Mouse (Mus musculus) cerebellum, adult 9-11 months (tissue): ENCODE data around the gene Syk.

Experiments
- DNase-seq: peaks from one replicate; pipeline ENCODE4 v3.0.0; 2022

The Syk gene

DNA sequence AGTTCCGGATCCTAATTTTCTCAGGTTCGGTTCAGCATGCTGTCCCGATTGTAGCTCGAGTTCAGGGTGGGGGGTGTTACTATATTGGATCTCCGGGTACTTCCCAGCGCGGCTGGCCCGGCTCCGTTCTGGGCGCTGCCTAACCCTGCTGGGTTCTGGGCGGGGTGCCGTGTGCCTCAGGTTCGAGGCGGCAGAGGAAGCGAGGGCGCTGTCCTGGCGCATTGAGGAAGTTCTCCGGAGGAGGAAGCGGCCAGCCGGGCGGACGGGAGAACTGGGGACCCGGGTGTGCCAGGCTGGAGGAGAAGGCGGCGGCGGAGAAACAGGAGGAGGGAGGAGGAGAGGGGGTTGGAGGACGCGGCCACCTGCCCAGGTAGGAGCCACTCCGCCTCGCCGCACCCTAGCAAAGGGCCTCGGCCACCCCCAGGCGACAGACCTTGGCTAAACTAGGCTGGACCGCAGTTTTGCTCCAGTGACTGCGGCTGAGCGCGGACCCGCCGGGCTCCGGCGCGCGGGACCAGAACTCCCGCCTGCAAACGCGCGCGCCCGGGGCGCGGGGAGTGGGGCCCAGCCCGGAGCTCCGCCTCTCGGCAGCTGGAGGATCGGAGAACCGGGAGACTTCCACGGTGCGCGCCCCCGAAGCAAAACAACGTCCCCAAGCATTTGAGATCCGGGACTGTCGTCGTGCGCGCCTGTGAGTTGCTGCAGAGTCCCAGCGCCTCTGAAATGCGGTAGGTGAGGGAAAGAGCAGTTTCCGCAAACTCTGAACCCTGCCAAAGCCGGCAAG is at the start of gene Syk:
Gene Syk (plus strand): TSS at position 296 of the 784 bp plus-strand sequence.
- DNase-seq = no peak

DNA sequence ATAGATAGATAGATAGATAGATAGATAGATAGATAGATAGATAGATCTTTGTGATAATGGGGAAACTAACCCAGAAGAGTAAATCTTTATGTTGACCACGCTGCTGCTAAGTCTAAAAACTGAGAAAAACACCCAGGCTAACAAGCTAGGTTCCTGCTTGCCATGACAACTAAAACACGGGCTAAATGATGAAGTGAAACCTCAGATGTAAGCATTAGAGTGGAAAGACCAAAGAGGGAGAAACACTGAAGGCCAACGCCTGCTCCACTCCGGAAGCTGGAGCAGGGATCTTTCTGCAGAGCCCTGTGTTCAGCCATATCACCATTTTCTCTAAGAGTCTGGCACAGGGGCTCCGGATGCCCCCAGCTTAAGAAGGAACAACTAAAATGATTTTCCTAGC is 49.3 kb upstream of the Syk start:
- no peak for DNase-seq

DNA sequence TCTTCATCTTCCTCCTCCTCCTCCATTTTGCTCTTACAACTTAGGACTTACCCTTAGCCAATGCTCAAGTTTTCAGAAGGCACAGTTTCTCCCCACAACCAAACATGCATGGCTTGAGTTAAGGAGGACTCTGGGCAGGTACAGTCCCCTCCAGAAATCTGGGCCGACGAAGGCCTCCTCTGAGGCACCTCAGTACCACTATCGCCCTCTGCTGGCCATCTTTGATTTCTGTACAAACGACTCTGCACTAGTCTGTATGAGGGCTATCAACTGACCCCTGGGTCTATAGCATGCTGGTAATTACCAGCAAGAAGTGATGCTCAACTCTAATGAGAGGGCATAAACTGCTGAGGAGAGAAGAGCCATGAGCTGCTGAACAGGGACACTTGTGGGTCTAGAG is 47.4 kb upstream of the Syk start:
- peak; percentile 69 for DNase-seq

GRCm38 (mm10) chr13:52537754-52538587 is 45.0 kb upstream of the Syk start:
- DNase-seq = no peak

- DNase-seq = no peak
These were observed 44.3 kb upstream of the Syk start for GRCm38 (mm10) chr13:52538588-52539116.

DNA sequence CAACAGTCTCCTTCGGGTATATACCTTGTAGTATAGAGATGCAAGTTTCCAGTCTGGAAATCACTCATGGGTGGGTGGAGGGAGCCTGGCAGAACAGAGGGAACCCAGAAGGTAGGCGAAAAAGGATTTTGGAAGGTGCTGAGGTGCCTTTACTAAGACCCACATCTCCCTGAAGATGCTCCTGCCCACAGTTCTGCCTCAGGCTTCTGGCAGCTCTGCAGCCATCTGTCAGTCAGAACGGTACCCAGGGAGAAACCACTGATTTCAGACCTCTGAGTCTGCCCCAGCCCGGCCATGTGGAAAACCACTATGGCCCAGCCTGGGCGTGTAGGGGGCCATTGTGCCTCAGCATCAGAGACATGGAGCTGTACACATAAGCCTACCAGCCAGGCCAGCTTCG is 43.5 kb upstream of the Syk start:
- no peak for DNase-seq

GRCm38 (mm10) chr13:52541385-52542035 is 41.5 kb upstream of the Syk start:
- DNase-seq = no peak

- no peak for DNase-seq
These were observed 40.9 kb upstream of the Syk start for GRCm38 (mm10) chr13:52542036-52542526.

- DNase-seq = no peak
These were observed 40.3 kb upstream of the Syk start for GRCm38 (mm10) chr13:52542636-52543035.

DNA sequence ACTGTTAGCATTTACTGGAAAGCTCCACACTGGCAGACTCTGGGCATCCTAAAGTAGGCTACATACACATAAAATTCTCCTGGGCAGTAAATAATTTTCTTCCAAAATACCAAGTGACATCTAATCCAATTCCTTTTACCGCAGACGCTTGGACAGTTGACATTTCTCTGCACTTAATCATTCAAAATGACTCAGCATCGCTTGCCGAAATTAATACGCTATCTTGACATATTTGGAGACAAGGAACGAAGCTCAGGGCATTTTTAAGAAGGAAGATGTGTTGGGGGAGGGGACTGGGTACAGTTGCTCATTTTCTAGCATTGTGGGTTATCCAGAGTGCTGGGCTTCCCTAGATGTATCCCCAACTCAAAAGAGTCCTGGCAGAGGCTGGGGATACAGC is 36.7 kb upstream of the Syk start:
- DNase-seq = no peak

DNA sequence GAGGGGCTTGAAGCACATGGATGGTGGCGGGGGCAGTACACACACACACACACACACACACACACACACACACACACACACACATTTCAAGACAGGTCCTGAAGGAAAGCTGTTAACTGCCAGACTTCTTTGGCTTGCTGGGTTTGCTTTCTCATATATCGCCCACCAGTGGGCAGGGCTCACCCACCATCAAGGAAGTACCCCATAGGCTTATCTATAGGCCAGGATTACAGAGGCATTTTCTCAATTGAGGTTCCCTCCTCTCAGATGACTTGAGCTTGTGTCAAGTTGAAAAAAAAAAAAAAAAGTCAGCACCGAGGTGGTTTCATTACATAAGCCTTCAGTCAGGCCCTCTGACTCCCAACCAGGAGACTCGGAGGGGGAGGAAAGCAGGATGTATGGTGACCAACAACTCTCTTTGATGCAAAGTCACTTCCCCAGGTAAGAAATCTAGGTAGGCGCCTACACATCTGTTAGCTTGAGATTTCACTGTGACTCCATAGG is 32.2 kb upstream of the Syk start:
- DNase-seq = no peak

DNA sequence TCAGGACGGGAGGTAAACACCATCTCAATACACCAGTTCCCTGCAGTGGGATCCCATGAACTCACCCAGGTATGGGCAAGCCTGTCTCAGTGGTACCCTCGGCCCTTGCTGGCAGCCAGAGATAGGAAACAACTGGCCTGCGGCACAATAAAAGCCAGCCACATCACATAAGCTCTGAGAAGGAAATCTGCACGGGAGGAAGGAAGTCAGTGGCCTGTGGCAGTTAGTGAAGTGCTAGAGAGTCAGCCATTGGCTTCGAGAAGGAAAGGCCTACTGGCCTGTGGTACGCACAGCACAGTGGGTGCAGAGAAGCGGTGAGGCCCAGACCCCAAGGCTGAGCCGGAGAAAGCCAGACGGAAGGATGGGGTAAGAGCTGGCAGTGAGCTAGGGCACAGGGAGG is 31.7 kb upstream of the Syk start:
- DNase-seq = no peak

GRCm38 (mm10) chr13:52552822-52553477 is 30.0 kb upstream of the Syk start:
- DNase-seq = no peak

DNA sequence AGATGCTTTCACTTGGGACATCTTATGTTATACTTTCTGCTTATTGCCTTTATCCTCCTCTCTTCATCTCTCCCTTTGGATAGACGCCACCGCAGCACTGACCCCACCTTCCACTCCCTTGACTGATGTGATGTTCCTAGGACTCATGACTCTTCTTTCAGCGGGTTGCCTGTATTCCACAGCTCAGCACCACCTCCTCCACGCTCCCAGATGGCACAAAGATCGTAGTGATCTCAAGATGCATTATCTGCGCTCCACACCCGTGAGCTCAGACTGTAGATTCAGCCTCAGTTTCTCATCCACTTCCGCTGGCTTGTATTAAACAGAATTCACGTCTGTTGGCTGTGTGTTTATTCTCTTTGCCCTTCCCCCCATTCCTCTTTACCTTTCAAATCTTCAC is 28.3 kb upstream of the Syk start:
- DNase-seq = no peak

- DNase-seq = no peak
These were observed 25.6 kb upstream of the Syk start for GRCm38 (mm10) chr13:52557421-52557820.

DNA sequence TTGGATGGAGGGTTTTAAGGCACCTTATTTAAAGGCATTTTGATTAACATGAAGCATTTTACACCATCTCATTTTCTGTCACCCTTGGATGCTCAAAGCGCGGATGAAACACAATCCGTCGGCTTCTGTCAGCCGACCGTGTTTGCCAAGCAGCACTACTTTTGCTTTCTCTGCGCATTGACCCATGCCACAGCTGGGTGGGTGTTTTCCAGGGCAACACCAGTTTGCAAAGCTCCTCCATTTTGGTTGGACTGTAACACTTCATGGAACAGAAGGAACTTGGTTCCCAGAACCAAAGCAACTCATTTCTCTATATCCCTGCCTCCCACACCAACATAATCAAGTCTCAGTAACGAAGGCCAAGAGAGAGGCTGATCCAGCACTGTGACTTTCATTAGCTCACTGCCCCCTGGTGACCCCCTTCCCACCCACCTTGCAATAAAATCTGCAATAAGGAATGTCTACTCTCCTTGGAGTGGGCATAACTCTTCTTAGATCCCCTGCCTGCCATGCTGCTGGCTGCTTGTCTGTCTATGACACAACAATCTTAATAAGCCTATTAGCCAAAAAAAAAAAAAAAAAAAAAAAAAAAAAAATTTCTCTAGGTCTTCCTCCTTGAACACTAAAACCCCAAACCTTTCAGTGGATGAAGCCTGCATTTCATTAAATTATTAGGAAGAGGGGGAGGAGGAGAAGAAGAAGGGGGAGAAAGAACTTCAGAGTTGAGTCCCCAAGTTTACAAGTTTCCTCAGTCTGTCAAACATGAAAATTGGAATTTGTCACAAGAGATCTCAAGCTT is 21.4 kb upstream of the Syk start:
- DNase-seq = no peak

DNA sequence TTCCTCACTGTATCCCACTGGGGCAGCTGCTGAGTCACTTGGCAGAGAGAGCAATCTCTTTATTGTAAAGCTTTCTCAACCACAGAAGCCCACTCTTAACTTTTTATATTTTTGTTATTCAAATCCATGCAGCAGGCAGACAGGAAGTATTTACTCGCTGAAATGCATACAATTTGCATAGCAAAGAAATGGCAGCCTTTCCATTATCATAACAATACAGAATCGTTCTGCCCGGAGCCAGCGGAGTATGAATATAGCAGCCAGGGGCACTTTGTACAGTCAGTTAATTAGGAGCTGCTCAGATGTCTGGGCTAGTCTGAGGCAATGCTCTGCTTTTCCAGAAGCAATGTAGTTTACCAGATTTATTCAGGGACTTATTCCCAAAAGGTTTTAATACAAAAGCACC is 20.8 kb upstream of the Syk start:
- no peak for DNase-seq

DNA sequence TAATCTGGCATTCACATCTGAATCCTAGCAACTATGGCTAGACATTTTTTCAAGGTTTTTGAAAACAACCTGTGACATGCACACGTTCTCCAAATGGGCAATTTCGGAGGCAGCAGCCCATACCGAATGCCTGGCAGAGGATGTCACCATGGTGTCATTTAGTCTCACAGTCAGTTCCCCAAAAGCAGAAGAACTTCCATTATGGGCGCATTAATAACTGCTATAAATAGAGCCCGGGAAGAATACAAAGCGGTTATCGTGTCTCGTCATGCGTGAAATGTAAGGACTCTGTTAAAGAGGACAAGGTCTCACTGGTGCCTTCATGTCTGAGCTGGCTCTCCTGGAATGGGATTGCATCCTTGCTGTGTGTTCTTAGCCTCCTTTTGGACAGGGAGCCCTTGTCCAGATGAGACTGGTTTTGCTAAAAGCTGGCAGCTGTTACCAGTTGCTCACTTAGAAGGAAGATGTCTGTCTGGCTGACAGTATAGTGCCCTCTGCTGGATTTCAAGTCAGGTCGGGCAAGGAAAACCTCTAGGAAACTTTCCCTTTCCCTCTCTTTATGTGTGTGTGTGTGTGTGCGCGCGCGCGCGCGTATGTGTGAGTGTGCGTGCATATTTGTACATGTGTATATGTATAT is 17.8 kb upstream of the Syk start:
- peak; percentile 7 for DNase-seq

GRCm38 (mm10) chr13:52566188-52566760 is 16.7 kb upstream of the Syk start:
- no peak for DNase-seq

- DNase-seq = no peak
These were observed 16.2 kb upstream of the Syk start for GRCm38 (mm10) chr13:52566777-52567176.
